Mouse (Mus musculus) layer of hippocampus, postnatal 14 days (tissue): ENCODE results near the gene Olfr10. TPM values are rescaled to one million over a fixed set of nuclear protein-coding genes. Genes with fewer than 3 reads are reported as not detected.
"Not testable (repeated sequence)": the region's sequence is repeated elsewhere in the genome, so short reads cannot be mapped to it uniquely, and the experiment has no call there.

Experiments used
- DNase-seq, 2 experiments: peaks; one replicate each; pipeline ENCODE4 v3.0.0; 2021 to 2022; ENCODE audit warnings: low spot score in 2 of 2, mixed read lengths in 1 of 2
- long read RNA-seq, 2 experiments: library from polyadenylated mRNA; stranded (forward); transcript quantifications; one replicate each; pipeline ENCODE4 v2.0.0; 2021
- total RNA-seq, 2 experiments: library from RNA; stranded (reverse); gene quantifications; 2 replicates each; pipeline ENCODE4 v1.2.3; 2021

The Olfr10 gene
- total RNA-seq = not detected
- long read RNA-seq, experiment 1 = 0 reads
- long read RNA-seq, experiment 2 = 0 reads

DNA sequence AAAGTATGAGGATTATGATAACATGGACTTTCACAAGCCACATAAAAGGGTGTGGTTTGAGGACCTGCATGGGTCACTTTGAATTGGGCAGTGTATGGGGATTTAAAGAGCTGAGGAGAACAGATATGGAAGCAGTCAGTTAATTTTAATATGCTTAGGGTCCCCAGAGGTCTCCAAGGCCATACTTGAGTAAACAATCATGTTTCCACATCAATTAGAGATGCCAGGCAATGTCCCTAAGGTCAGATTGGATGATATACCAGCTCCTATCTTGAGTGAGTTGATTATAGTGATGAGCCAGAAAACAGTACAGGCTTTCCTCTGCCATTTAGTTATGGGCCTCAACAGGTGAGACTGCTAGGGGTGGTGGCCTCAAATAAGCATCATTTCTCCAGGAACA is at the start of gene Olfr10:
Gene Olfr10 (plus strand): TSS at position 301 of the 400 bp plus-strand sequence.
- no peak for DNase-seq

DNA sequence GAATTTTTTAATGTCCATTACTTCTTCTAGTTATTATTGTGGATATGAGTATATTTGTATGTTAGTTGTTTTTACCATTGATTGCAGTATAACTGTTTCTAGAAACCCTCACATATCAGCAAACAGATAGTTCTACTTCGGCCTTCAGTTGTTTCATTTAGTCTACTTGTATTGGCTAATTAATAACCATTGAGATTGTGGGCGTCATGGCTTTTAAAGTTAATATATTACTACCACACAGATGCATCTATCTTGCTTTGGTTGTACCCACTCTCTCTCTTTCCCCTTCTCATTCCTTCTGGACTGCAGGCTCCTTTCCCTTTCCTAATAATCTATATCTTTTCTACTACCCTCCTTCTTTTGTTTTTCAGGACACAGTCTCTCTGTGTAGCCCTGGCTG is 45.2 kb upstream of the Olfr10 start:
- no peak for DNase-seq

DNA sequence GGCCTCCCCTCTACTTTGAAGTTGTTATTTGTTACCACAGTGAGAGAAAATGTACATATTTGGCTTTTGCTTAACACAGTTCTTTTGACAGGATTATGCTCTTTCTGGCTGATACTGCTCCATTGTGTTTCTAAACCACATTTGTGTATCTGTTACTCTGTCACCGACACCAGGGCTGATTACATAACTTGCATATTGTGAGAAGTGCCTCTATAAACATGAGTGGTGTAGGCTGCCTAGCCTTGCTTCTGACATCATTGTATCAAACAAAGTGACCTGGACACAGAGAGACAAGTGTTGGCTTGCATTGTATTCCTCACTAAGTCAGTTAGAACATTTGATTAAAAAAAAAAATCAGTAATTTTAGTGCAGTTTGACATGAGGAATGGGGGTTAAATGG is 44.7 kb upstream of the Olfr10 start:
- DNase-seq = no peak

DNA sequence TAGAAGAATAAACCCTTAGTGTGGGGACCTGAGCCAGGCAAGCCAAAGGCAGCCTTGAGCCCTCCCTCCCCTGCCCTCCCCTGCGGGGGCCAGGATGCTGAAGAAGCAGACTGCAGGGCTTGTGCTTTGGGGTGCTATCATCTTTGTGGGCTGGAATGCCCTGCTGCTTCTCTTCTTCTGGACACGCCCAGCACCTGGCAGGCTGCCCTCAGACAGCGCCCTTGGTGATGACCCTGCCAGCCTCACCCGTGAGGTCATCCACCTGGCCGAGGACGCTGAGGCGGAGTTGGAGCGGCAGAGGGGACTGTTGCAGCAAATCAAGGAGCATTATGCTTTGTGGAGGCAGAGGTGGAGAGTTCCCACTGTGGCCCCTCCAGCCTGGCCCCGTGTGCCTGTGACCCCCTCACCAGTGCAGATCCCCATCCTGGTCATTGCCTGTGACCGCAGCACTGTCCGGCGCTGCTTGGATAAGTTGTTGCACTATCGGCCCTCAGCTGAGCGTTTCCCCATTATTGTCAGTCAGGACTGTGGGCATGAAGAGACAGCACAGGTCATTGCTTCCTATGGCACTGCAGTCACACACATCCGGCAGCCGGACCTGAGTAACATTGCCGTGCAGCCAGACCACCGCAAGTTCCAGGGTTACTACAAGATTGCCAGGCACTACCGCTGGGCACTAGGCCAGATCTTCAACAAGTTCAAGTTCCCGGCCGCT is 43.8 kb upstream of the Olfr10 start:
- DNase-seq = no peak

DNA sequence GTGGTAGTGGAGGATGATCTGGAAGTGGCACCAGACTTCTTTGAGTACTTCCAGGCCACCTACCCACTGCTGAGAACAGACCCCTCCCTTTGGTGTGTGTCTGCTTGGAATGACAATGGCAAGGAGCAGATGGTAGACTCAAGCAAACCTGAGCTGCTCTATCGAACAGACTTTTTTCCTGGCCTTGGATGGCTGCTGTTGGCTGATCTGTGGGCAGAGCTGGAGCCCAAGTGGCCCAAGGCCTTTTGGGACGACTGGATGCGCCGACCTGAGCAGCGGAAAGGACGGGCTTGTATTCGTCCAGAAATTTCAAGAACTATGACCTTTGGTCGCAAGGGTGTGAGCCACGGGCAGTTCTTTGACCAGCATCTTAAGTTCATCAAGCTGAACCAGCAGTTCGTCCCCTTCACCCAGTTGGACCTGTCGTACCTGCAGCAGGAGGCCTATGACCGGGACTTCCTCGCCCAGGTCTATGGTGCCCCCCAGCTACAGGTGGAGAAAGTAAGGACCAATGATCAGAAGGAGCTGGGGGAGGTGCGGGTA is 43.2 kb upstream of the Olfr10 start:
- no peak for DNase-seq

DNA sequence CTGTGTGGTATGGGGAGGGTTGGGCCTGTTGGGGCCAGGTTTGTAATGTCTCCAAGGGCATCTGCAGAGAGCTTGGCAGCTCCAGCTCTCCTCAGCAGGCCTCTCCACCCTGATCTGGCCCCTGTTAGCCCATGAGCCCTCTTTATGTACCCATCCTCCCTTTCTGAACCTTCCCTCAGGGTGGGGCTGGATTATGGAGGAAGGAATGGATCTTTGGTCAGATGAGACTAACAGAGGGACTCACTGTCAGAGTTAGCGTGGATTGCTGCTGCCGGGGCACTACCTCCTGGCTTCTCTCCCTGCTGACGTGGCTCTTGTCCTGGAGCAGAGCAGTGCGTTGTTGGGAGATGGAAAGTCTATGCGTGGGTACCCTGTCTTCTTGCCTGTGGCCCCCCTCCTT is 42.3 kb upstream of the Olfr10 start:
- DNase-seq = no peak

DNA sequence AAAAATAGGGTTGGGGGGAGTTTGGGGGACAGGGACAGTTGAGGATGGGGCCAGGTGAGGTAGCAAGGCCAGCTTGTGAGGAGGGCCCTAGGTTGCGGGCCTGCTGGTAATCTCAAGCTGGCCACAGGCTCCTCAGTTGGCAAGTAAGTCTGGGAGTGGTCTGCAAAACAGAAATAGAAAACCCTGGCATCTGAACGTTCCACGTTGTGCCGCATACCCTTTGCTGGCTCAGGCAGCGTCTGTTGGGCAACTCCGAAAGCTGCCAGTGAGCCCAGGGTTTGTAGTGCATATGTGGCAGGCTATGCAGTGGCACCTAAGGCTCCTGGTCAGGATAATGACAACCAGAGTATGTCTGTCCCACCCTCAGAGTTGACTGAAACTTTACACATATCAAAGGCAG is 41.4 kb upstream of the Olfr10 start:
- DNase-seq = no peak

DNA sequence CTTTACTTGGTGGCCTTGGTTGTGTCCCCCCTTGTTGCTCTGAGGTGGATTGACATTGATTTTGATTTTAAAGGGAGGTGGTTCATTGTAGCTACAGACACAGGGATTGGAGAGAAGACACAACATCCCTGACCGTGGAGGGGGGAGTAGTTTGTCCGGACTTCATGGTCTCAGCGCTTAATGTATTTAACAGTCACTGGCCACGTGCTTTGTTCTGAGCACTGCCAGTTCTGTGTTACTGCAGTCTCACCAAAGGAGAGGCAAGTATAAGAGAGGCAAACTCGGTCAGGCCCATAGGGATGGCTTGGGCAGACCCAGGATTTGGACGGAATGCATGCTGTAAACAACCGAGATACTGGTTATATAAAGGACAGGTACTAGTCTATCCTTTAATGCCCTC is 40.5 kb upstream of the Olfr10 start:
- DNase-seq = no peak

DNA sequence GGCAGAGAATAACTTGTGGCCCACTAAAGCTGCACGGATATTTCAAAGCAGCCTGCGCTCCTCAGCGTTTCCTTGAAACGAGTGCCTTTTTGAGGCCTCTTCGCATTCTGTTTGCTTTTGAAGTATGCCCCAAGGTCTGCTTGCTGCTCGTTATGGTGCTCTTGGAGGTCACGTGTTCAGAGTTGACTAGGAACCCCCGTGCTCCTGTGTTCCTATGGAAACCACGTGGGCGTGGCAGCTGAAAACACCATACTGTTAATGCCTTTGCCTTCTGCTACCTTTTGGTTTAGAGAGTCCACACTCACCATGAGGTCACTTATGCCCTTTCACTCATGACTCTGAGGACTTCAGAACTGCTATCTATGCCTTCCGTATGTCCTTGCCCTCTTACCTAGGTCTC is 39.9 kb upstream of the Olfr10 start:
- no peak for DNase-seq

DNA sequence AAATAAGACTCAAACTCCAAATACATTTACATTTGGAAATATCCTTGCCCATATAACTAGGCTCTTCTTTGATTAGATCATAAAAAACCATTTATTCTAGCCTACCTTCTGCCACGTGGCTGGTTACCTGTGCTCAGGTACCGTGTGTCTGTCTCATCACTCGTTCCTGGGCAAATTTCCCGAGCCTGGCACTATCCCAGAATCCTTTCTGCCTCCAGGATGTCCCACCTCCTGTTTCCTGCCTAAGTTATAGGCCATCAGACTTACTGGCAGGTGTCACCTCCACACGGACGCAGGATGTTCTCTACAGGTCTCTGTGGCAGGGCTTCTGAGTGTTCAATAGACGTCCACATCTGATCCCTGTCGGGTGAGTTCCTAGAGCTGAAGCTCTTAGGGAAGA is 39.4 kb upstream of the Olfr10 start:
- no peak for DNase-seq

DNA sequence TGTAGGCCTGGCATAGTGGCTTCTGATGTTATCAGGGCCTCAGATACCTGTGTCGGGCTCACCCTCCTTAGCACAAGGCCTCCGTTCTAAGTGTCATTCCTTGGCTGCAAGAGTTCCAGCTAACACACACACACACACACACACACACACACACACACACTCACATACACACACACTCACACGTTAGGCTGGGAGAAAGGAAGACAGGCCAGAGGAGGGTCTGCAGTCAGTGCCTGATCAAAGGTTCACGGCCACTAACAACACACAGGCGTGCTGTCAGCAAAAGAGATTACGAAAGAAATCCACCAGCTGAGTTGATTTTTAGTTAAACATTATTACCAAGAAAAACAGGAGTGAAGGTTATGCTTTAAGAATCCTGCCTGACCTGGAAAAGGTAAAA is 37.9 kb upstream of the Olfr10 start:
- no peak for DNase-seq

DNA sequence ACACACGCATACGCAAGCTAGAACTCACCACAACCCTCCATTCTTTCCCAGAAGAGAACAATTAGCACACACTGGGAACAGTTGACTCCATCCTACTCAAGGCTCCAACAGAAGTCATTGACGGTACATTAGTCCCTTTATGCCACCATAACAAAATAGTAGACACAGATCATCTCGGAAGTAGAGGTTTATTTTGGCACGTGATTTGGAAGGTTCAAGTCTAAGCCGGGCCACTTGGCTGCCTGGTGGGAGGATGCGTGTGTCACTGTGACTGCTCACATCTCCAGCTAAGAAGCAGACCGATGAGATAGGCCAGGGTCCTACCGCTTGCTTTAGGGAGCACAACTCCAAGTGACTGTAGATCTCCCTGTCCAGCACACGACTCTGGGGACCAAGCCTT is 37.2 kb upstream of the Olfr10 start:
- no peak for DNase-seq

DNA sequence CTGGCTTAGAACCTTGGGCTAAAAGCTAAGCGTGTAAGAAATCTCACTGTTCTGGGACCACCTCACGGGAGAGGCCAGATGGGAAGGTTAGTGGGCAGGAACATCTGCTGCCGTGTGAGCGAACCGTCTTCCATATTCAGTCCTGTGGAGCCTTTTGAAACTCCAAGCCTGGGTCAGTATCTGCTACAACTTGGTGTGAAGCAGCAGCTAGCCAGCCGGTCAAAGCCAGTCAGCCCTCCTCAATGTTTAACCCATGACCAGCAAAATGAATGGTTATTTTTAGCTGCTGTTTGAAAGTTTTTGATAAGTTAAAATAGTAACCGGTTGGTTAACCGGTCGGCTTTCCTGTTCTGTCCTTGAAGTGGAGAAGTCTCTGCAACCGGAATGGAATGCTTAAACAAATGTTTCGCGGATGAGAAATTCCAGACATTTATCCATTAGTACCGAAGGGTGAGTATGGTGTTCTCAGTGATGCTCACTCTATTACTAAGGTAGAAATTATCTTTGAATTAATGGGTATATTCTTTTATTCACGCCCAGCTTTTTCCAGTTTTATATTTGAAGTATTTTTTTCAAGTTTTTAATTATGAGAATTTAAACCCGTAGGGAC is 36.5 kb upstream of the Olfr10 start:
- DNase-seq = no peak

DNA sequence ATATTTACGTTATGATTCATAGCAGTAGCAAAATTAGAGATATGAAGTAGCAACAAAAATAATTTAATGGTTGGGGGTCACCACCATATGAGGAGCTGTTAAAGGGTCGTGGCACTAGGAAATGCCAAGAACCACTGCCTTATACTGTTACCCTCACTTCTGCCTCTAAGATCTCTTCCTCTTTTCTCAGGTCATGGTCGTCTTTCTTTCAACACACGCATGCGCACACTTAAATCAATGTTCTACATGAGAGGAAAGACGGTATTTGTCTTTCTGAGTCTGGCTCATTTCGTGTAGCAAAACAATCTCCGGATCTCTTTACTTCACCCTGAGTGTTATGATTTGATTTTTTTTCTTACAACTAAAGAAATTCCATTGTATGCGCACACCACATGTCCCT is 34.8 kb upstream of the Olfr10 start:
- no peak for DNase-seq

DNA sequence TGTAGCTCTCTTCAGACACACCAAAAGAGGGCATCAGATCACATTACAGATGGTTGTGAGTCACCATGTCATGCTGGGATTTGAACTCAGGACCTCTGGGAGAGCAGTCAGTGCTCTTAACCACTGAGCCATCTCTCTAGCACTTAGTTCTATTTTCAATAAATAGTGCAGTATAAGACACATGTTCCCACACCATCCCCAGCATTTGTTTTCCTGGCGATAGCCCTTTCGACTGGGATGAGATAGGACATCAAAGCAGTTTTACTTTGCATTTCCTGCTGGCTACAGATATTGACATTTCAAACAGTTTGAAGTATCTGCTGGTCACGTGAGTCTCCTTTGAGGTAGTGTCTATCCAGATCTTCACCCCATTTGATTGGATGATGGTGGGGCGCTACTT is 34.2 kb upstream of the Olfr10 start:
- no peak for DNase-seq

DNA sequence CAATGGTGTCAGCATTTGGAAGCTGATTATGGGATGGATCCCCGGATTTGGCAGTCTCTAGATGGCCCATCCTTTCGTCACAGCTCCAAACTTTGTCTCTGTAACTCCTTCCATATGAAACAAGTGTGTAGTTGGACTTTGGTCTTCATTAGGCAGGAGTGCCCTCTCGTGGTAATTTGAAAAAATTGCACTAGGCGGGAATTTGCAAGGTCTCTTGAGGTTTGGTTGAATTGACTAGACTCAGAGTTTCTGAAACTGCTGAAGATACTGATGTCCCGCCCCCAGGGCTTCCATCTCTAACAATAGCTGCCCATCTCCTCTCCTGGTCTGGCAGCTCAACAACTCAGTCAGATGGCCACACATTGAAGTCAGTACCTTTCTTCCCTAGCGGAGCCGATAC is 33.2 kb upstream of the Olfr10 start:
- peak; percentile 32 to 55 for DNase-seq

DNA sequence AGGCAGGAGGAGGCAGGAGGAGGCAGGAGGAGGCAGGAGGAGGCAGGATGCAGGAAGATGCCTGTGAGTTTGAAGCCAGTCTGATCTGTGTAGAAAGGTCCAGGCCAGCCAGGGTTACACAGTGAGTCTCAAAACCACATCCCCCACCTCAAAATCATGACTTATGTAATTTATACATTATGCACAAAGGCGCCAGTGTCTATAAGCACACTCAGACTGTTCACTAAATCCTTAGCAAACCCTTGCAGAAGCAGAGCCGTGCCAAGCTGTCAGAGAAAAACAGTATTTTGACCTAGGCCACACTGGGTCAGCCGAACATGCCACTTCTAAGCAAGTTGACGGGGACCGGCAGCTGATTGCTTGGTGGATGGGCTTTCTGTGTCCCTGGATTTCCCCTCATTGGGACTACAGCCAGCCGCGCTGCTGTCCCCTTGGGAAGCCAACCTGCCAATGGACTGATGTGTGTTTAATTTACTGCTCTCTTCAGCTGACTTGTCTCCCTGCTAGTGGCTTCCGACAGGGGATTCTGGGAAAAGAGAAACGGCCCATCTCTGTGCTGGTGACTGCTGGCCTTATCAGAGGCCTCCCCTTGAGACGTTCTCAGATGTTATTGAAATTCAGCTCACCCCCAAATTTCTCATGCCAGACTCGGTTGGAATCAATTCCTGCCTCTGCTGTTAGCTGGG is 30.6 kb upstream of the Olfr10 start:
- no peak for DNase-seq

DNA sequence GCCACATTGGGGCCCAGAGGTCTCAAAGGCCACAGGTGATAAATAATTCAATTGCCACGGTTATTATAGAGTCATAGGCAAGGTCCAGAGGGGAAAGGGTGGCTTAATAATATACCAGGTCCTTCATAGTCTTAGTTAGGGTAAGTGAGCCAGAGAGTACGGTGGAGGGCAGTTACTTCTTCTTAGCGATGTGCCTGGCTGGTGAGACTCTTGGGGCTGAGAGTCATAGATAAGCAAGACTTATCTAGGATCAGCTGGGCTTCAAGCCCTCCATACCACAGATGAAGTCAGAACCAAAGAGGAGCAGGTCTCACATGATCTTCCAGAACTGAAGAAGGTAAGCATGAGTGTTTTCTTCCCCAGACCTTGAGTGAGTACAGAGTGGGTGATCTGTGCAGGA is 26.3 kb upstream of the Olfr10 start, which contains the start of gene Olfr1393:
Gene Olfr1393 (plus strand): TSS at position 83 of the 400 bp plus-strand sequence.
- no peak for DNase-seq

DNA sequence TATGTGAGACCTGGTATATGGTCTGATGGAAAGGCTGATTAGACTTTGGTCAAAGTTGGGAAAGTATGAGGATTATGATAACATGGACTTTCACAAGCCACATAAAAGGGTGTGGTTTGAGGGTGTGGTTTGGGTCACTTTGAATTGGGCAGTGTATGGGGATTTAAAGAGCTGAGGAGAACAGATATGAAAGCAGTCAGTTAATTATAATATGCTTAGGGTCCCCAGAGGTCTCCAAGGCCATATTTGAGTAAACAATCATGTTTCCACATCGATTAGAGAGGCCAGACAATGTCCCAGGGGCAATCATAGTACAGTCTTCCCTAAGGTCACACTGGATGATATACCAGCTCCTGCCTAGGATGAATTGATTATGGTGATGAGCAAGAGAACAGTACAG is 19.6 kb upstream of the Olfr10 start, which contains the start of gene Olfr1392:
Gene Olfr1392 (plus strand): TSS at position 301 of the 400 bp plus-strand sequence.
- not testable (repeated sequence) for DNase-seq

DNA sequence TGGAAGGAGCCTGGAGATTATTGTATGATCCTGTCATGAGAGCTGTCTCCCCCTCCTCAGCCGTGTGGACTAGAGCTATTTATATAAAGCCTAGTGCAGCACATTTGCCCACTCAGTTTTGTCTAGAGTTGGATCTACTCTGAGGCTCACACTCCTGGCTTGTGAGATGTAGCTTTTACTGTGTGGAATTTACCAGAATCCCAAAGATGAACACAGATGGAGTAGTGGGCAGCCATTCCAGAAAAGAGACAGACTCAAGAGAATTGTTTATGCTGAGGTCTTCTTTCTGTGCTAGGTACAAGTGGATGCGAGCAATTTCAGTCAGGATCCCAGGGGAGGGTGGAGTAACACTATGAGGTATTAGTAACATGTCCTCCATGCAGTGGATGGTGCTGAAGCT is 17.3 kb upstream of the Olfr10 start:
- no peak for DNase-seq

DNA sequence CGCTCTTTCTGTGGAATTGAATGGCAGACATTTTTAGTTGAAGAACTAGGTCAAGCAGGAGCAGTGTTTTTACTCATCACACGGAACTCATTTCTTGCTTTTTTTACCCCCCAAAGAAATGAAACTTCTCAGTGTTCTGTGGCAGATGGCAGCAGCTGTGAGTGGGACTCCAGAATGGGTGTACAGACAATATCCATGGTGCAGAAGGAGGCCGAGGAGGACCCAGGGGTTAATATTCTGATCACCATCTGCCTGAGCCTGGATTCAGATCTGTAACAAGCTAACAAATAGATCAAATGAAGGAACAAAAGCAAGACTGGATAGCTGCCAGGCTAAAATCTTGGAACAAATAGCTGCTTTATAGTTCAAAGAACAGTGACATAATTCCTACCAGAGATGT is 11.8 kb upstream of the Olfr10 start:
- DNase-seq = peak in 1 of 2 experiments; percentile 20

DNA sequence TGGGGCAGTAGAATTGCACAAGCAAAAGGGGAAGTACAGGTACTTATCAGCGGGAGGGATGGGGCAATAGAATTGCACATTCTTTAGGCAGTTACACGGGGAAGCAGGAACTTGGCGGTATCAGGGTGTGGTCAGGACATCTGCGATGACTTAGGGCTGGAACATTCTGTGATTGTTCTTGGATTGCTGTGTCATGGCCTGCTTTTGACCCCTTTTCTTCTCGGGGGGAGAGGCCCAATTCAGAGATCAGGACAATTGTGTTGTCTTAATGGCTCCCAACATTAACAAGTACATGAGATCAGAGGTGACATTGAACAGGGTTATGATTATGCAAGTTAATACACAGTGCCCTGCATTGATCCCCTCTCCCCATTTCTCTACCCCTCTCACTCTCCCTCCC is 4.0 kb downstream of the Olfr10 start:
- not testable (repeated sequence) for DNase-seq
